Mouse (Mus musculus): ENCODE data around the gene Cyp26a1. TPM values are rescaled to one million over a fixed set of nuclear protein-coding genes. Genes with fewer than 3 reads are reported as not detected.

Gene Cyp26a1
- polyA plus RNA-seq, 1 experiment from 2014 or later = not detected

DNA sequence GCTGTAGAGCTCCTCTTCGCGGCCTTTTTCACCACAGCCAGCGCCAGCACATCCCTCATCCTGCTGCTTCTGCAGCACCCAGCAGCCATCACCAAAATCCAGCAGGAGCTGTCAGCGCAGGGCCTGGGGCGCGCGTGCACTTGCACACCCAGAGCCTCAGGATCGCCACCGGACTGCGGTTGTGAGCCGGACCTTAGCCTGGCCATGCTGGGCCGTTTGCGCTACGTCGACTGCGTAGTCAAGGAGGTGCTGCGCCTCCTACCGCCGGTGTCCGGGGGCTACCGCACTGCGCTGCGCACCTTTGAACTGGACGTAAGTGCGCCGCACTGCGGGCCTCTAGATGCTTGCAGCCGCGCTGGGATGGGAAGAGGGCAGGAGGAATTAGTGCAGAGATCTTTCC, 6.9 kb upstream of the Cyp26a1 start:
- Histone ChIP-seq H3K27ac (no peak overlapping the region), H3K79me2 (ENCODE audit: inconsistent target) (no peaks in the 10 kb centered on the region), H3K36me3 (ENCODE audit: inconsistent target) (no peaks in the 10 kb centered on the region; the same call in 1 of the 2 replicates), H3K4me3 (ENCODE audit: inconsistent target) (no peak overlapping the region)
- 88% methylated on average over 29 of the region's 29 CpGs for WGBS (ENCODE audit: missing documents)

DNA sequence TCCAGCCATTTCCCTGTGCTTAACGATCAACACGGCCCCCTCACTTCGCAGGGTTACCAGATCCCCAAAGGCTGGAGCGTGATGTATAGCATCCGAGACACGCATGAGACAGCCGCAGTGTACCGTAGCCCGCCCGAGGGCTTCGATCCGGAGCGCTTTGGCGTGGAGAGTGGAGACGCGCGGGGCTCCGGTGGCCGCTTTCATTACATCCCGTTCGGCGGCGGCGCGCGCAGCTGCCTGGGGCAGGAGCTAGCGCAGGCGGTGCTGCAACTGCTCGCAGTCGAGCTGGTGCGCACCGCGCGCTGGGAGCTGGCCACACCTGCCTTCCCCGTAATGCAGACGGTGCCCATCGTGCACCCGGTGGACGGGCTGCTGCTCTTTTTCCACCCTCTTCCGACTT, 4.7 kb upstream of the Cyp26a1 start:
- Histone ChIP-seq H3K4me3 (ENCODE audit: inconsistent target) (peak overlapping the region; percentile 22; the same call in 1 of the 2 replicates), H3K27ac (no peak overlapping the region), H3K79me2 (ENCODE audit: inconsistent target) (no peaks in the 10 kb centered on the region), H3K36me3 (ENCODE audit: inconsistent target) (no peaks in the 10 kb centered on the region)
- WGBS (ENCODE audit: missing documents) = 2% methylated on average over 40 of the region's 40 CpGs

DNA sequence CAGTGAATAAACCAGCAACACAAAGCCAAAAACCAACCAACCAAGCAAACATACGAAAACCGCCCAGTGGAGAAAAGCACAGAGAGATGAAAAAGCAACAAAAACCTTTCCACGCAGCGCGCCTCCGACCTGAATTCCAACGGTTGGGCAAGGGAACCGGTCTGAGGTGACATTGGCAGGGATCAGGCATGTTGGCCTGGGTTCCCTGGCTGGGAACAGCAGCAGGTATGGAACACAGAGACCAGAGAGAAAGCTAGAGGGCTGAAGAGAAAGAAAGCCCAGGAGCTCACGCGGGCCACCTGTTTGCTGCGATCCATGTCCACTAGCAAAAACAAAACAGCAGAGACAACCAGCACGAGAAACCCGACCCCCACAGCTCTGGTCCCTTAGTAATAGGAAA, 2.5 kb upstream of the Cyp26a1 start:
- WGBS (ENCODE audit: missing documents) = 90% methylated on average over 13 of the region's 13 CpGs
- H3K79me2 ChIP-seq (ENCODE audit: inconsistent target) = no peaks in the 10 kb centered on the region
- no peak overlapping the region for H3K4me3 ChIP-seq (ENCODE audit: inconsistent target)
- no peaks in the 10 kb centered on the region for H3K36me3 ChIP-seq (ENCODE audit: inconsistent target)
- no peak overlapping the region for H3K27ac ChIP-seq

DNA sequence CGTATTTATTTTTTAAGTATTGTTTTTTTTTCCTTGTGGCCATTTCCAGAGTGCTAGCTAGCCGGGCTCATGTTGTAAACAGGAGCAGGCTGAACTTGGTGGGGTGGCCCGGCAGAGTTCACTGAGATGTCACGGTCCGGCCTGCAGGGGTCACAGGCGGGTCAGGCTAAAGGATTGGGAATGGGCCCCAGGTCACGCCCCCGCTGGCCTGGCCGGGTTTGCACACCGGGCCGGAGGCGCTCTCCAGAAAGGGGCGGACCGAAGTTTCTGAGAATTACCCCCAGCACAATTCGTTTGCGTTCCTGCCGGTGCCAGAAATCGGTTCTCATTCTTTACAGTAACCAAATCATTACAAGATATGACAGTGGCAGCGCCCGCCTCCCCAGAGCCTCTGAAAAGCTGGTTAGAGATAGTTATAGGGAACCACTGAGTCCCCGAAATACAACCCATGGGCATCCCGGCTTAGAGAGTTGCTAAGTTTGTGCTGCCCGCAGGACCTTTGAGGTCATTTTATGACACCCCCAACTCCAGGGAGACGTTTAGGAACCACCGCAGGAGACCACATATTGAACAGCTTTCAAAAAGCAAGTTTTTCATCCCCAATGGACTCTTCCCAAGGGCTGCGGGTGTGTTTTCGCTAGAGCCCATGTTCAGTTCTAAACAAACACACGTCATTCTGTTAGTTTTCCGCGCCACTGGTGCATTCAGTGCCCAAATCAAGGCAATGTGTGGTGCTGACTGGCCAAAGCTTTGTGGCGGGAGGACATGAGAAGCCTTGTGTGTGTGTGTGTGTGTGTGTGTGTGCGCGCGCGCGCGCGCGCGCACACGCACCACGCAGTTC, 1.6 kb upstream of the Cyp26a1 start:
- Histone ChIP-seq H3K4me3 (ENCODE audit: inconsistent target) (no peak overlapping the region; the same call in 1 of the 2 replicates), H3K79me2 (ENCODE audit: inconsistent target) (no peaks in the 10 kb centered on the region), H3K36me3 (ENCODE audit: inconsistent target) (no peaks in the 10 kb centered on the region), H3K27ac (no peak overlapping the region)
- 21% methylated on average over 42 of the region's 42 CpGs for WGBS (ENCODE audit: missing documents)

DNA sequence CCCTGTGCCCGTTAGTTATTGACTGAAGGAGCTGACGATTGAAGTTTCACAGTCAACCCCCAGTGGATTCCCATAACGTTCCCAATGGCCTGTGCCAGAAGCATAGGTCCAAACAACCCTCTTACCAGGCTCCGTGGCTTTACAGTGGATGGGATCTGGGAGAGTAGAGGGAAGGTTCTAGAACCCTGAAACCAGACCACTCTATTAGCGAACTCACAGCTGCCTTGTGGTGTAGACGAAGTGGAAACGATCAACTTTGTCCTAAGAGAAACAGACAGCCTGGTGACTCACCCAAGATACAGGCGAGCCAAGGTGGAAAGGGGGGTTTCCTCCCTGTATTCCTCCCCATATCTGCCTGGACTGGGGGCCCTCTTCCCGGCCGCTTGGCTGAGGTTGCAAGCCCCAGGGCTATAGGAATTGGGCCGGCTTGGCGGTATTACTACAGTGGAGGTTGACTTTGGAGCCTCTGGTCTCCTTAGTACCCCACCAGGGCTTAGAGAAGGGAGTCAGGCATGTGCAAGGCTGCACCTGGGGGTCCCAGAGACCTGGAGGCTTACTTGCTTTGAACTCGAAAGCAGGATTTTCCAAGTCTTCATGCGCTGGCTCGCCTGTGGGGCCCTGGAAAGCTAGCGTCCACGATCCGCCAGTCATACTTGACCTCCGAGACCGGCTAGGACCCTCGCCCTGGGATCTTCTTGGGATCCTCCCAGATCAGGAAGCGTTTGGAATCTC, 829 bp upstream of the Cyp26a1 start:
- WGBS (ENCODE audit: missing documents) = 7% methylated on average over 22 of the region's 22 CpGs
- no peaks in the 10 kb centered on the region for H3K79me2 ChIP-seq (ENCODE audit: inconsistent target)
- H3K36me3 ChIP-seq (ENCODE audit: inconsistent target) = no peaks in the 10 kb centered on the region
- H3K27ac ChIP-seq = no peak overlapping the region
- no peak overlapping the region; the same call in 1 of the 2 replicates for H3K4me3 ChIP-seq (ENCODE audit: inconsistent target)

DNA sequence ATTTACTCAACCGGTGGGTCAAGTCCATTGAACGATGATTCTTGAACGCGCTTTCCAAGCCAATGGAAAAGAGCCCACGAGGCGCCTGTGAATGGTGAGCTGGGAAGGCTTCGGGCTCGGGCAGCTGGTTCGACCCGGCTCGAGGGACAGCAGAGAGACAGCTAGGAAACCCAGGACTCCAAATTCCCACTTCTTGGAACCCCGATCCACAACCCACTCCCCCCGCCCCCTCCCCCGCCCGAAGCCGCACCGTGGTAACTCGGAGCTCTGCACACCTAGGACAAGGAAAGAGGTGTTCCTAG, 312 bp upstream of the Cyp26a1 start:
- H3K79me2 ChIP-seq (ENCODE audit: inconsistent target) = no peaks in the 10 kb centered on the region
- no peak overlapping the region for H3K4me3 ChIP-seq (ENCODE audit: inconsistent target)
- H3K27ac ChIP-seq = no peak overlapping the region
- 2% methylated on average over 17 of the region's 18 CpGs for WGBS (ENCODE audit: missing documents)
- H3K36me3 ChIP-seq (ENCODE audit: inconsistent target) = no peaks in the 10 kb centered on the region

DNA sequence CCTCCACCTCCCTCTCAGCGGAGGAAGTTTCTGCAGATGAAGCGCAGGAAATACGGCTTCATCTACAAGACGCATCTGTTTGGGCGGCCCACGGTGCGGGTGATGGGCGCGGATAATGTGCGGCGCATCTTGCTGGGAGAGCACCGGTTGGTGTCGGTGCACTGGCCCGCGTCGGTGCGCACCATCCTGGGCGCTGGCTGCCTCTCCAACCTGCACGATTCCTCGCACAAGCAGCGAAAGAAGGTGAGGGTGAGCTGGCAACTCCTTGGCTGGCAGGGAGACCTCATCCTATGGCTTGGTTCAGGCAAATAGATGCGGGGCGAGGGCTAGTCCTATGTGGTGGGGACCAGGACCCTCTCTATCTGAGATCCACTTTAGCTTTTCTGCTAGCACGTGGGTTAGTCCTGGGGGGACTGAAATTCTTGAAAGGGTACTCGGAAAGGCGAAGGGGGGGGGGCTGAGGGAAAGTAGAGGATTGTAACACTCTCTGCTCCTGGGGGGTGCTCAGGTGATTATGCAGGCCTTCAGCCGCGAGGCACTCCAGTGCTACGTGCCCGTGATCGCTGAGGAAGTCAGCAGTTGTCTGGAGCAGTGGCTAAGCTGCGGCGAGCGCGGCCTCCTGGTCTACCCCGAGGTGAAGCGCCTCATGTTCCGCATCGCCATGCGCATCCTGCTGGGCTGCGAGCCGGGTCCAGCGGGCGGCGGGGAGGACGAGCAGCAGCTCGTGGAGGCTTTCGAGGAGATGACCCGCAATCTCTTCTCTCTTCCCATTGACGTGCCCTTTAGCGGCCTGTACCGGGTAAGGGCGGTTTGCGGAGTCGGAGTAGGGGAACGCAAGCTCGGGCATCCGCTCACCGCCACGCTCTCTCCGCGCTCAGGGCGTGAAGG, 919 bp downstream of the Cyp26a1 start:
- Histone ChIP-seq H3K36me3 (ENCODE audit: inconsistent target) (no peaks in the 10 kb centered on the region), H3K79me2 (ENCODE audit: inconsistent target) (no peaks in the 10 kb centered on the region), H3K27ac (no peak overlapping the region), H3K4me3 (ENCODE audit: inconsistent target) (no peak overlapping the region)
- 3% methylated on average over 62 of the region's 63 CpGs for WGBS (ENCODE audit: missing documents)

DNA sequence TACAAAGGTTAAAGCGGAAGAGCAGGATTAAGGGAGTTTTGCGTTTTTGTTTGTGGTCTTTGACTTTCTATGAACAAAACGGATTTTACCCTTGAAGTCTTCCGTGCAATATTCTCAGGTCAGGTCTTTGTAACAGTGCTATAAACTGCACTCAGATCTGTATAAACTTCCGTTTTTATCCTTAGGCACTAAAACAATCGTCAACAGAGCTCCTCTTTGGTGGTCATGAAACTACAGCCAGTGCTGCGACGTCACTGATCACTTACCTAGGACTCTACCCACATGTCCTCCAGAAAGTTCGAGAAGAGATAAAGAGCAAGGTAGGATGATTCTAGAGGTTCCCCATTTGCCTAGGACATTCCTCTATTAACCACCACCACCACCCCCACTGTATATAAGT, 2.1 kb downstream of the Cyp26a1 start:
- no peak overlapping the region for H3K27ac ChIP-seq
- 34% methylated on average over 9 of the region's 9 CpGs for whole genome bisulfite sequencing (ENCODE audit: missing documents)
- H3K4me3 ChIP-seq (ENCODE audit: inconsistent target) = no peak overlapping the region
- no peaks in the 10 kb centered on the region for H3K36me3 ChIP-seq (ENCODE audit: inconsistent target)
- H3K79me2 ChIP-seq (ENCODE audit: inconsistent target) = no peaks in the 10 kb centered on the region

DNA sequence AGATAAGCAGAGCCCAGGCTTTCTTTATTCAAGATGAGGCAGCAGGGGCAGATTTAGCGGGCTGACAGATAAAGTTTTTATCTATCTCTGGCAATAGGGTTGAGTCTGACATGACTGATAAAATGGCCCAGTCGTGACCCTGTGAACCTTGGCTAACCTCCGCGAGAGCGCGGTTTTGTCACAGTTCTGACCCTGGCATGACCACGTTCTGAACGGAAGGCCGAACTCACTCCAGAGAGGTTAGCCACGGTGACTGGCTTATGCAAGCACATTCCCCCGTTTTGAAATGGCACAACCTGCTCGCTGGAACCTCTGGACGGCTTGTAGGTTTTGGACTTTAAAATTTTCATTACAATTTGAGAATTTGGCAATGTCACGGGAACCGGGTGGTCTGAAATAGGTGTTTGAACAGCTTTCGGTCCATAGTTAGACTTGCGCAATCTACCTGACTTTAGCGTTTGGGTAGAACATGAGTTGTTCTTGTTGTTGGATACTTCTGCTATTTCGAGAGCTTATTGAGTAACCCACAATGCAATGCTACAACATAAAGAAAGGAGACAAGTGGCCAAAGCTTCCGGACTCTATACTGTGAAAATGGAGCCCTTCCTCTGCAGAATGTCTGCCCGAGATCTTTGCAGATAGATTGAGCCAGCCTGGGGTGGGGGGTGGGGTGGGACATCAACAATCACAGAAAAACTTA, 4.9 kb downstream of the Cyp26a1 start:
- Histone ChIP-seq H3K79me2 (ENCODE audit: inconsistent target) (no peaks in the 10 kb centered on the region), H3K4me3 (ENCODE audit: inconsistent target) (no peak overlapping the region), H3K27ac (no peak overlapping the region), H3K36me3 (ENCODE audit: inconsistent target) (no peaks in the 10 kb centered on the region)
- WGBS (ENCODE audit: missing documents) = 51% methylated on average over 21 of the region's 21 CpGs

DNA sequence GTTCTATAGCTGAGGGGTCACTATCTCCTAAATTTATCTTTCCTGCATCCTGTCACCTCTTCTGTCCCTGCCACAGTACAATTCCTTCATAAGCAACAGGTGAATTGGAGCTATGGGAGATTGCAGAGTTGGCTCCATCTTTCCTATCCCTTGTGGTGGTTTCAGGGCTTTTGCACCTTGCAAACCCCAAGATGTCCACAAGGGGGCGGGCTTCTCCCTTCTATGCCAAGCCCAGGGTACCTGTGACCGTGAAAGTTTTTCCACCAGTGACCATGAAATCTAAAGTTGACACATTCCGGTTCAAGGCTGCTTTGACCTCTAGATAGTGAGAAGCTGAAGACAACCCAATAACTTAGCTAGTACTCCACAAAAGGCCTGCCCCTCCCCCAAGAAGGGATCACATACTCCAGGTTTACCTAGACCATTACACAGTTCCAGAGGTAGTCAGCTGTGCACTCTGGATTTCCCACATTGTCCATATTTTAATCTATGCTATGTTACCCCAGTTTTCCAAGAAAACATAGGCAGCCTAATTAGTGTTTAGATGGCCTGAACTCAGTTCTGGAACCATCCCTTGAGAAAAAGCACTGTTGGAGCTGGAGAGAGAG, 6.4 kb downstream of the Cyp26a1 start:
- Histone ChIP-seq H3K36me3 (ENCODE audit: inconsistent target) (no peaks in the 10 kb centered on the region), H3K79me2 (ENCODE audit: inconsistent target) (no peaks in the 10 kb centered on the region), H3K27ac (no peak overlapping the region), H3K4me3 (ENCODE audit: inconsistent target) (no peak overlapping the region)
- 0% methylated on average over 3 of the region's 3 CpGs for WGBS (ENCODE audit: missing documents)

DNA sequence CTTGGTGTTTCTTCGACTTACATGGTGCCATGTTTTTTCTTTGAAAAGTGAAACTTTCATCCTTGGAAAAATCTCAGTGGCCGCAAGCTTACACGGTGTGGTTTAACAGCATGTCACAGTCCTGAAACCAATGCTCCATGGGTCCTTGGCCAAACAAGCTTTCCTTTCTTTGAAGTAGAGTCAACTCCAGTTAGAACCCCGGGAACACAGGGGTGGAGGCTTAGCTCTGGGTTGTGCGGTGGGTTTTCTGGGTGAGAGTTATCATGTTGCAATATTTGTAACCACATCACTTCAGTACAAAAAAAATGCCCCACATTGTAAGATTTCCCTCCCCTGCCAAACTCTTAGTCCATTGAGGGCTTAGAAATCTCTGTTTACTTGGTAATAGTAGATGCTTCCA, 8.1 kb downstream of the Cyp26a1 start:
- Histone ChIP-seq H3K36me3 (ENCODE audit: inconsistent target) (no peaks in the 10 kb centered on the region), H3K4me3 (ENCODE audit: inconsistent target) (no peak overlapping the region), H3K27ac (no peak overlapping the region), H3K79me2 (ENCODE audit: inconsistent target) (no peaks in the 10 kb centered on the region)
- WGBS (ENCODE audit: missing documents) = 84% methylated on average over 5 of the region's 5 CpGs

DNA sequence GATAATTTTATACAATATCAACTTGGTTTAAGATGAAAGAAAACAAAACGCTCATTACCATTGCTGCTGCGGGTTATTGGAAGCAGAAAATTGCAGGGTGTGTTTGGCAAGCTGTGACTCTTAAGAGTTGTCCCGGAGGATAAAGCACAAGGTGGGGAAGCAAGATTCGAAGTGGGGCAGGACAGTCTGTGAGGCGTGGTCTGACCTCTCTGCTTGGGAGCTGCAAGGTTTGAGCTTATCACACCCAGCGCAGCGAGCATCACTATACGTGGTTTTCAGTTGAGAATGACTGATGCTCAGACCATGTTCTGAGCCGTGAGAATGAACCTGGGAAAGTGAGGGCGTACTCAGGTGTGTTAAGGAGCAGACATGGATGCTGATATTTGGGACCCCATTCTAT, 17.1 kb downstream of the Cyp26a1 start:
- WGBS (ENCODE audit: missing documents) = 86% methylated on average over 10 of the region's 10 CpGs
- no peaks in the 10 kb centered on the region for H3K36me3 ChIP-seq (ENCODE audit: inconsistent target)
- no peak overlapping the region for H3K4me3 ChIP-seq (ENCODE audit: inconsistent target)
- no peak overlapping the region for H3K27ac ChIP-seq
- no peaks in the 10 kb centered on the region for H3K79me2 ChIP-seq (ENCODE audit: inconsistent target)

DNA sequence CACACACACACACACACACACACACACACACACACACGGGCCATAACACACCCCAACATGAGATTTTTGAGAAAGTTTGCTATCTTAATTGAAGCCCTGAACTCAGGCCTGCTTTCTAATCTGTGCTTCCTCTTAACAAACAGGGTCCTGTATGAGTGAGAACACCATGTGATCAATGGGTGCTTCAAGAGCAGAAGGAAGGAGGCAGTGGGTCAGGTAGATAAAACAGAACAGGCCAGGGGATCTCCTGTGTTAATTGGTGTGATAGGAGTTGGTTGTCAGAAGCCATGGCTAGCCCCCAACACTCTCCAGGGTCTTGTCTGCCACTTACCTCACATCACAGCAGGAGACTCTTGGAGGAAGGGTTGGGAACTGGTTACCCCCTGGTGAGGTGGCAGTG, 18.4 kb downstream of the Cyp26a1 start:
- H3K4me3 ChIP-seq (ENCODE audit: inconsistent target) = no peak overlapping the region
- no peaks in the 10 kb centered on the region for H3K79me2 ChIP-seq (ENCODE audit: inconsistent target)
- 100% methylated on average over 1 of the region's 1 CpGs for WGBS (ENCODE audit: missing documents)
- H3K36me3 ChIP-seq (ENCODE audit: inconsistent target) = no peaks in the 10 kb centered on the region
- no peak overlapping the region for H3K27ac ChIP-seq
